Mouse (Mus musculus) lung, postnatal 10 days (tissue): ENCODE measurements around the gene Cfap20.

ENCODE experiments used
- DNase-seq: peaks from one replicate; pipeline ENCODE4 v3.0.0; 2021

Cfap20 gene

DNA sequence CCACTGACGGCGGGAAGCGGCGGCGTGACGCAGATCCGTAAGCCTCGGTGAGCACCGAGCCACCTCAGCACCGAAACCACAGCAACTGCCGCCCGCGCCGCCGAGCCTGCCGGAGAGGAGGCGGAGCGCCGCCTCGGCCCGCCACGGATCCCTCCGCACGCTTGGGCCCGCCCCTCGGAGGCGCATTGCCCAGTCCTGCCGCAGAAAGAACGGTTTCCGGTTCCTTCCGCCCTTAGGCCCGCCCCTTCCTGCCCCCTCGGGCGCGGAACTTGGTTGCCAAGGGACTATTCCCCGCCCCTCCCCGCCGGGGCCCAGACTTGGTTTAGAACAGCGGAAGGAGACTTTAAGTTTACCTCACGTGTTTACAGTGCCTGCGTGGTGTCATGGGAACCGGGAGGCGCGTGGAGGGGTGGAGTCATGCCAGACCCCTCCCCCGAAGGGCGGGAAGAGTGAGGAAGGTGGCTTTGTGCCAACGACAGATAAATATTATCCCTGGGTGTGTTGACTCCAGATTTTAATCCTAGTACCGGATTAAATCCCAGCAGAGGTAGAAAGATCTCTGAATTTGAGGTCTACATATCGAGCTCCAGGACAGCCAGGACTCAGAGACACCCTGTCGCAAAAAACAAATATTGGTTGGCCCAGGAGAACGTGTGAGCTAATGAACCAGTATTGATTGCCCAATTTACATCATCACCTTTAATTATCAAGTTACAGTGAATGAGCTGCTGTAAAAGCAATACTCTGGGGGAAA lies at the start of gene Cfap20:
TSS of gene Cfap20 (minus strand) at position 184 of the 754 bp plus-strand sequence.
- peak; percentile 100 for DNase-seq

DNA sequence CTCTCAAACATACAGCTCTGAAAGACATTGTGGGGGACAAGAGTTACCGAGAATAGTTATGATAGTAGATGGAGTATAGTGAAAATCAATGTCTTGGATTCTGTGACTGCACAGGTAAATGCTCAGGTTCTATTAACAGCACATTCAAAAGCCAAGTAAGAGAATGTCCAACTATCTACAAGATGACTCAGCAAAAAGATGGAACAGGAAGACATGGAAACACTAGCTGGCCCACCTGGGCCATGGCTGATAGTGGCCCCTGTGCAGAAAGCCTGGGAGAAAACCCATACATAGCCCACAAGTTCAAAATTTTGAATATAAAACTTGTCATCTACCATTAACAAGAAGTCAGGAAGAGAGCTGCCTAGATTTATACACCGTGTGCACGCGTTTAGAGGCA lies 35.3 kb upstream of the Cfap20 start:
- DNase-seq: no peak

DNA sequence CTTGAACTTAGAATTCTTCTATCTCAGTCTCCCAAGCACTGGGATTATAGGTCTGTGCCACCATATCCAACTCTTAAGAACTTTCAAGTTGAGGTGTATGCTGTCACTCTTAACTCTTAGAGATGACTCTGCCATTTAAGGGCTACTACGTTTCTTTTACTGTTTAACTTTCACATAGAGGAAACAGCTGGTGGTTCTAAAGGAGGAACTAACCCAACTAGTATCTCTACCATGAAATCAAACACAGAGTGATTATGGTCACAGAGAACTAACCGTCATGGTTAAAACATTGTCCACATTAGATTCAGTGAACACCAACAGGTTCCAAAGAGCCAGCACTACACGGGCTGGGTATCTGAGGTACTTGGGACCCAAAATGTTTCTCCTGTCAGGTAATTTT lies 34.3 kb upstream of the Cfap20 start:
- no peak for DNase-seq

DNA sequence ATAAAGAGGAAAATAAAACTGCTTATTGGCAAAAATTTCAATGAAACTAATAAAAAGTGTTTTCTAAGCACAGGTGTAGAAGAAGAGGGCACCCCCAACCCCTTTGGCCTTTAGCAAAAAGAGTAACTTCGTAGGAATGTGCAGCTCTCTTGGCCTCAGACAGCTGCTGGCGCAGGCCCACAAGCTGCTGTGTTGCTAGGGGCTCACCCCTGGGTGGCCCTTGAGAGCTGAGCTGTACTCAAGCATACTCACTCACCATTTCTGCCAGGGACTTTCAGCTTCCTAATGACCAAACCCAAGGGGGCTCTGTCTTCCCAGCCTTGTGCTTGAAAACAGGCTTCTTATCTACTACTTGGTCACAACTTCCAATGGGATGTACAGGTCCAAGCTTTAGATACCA lies 31.9 kb upstream of the Cfap20 start:
- no peak for DNase-seq

DNA sequence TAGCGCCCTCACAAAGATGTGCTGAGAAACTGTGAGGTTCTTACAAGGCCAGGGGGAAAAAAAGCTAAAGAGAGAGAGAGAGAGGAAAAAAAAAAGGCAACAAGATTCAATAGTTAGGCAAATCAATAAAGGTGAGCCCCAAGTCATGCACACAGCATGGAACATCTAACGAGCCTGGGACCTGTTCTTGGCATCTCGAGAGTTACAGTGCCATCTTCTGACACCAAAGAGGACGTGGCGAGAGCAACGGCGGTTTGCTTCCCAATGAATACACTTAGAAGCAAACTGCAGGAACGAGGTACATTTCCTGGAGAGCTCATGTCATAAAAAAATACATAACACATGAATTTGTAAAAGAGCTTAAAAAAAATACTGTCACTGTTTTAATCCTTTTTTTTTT lies 17.8 kb upstream of the Cfap20 start:
- DNase-seq: no peak

DNA sequence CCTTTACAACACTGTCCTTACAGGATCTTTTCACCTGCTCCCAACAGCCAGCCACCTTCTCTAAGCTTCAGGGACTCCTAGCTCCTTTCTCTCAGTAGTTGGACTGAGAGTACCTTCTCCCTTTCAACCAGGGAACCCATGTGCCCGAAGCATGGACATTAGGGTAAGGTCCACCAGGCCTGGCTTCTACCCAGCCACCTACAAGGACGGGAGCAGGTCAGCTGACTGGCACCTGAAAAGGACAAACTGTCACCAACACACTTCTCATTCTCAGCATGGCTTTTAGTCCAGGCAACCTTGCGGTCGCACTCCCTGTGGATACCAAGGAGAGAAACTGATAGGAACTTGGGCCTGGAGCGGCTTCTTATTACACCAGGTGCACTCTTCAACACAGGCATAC lies 15.6 kb upstream of the Cfap20 start:
- DNase-seq: no peak

DNA sequence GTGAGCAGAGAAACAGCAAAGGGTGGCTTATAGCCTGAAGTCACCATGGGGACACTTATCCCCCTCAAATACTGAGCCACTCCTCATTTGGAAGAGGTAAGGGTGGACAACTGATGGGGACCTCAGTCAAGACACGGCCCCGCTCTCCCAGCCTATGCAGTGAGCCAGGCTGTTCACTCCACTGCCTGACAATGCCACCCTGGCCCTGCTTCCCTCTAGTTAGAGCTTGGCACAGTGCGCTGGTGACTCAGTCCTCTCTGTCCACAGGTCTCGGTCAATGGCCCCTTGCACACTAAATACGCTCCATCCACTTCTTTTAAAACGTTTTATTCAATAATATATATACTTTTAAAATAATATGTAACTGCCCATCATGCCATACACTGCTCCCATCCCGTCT lies 13.0 kb upstream of the Cfap20 start:
- no peak for DNase-seq

DNA sequence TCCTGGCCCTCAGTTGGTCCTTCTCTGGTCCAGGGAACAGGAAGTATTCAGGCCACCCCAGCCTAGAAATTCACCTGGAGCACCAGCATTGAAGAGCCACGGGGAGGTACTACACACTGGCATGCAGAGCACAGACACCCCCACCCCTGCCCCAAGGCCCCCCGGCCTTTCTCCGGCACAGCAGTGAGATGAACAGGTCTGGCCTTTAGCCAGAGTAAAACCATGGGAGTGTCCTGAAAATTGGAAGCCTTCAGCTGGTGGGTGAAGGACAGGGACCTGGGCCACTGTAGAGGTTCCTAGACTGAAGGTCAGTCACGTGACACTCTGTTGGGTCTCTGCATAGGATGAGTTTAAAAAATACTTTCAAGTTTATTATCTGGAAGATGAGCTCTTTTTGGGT lies 10.4 kb upstream of the Cfap20 start:
- DNase-seq: no peak

DNA sequence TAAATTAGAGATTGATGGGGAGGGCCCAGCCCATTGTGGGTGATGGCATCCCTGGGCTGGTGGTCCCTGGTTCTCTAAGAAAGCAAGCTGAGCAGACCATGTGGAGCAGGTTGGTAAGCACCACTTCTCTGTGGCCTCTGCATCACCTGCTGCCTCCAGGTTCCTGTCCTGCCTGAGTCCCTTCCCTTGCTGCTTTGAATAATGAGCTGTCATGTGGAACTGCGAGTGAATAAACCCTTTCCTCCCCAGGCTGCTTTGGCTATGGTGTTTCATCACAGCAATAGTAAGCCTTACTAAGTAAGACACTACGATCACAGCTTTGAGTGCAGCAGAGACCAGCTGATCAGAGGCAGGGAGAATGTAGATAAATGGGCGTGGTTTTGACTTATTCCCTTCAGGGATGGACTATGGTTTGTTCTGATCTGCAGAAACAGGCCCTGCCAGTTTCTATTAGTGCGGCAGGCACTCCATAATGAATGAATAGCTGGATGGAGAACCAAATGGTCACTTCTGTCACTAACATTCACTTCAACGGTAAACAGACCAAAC lies 6.9 kb upstream of the Cfap20 start:
- no peak for DNase-seq

DNA sequence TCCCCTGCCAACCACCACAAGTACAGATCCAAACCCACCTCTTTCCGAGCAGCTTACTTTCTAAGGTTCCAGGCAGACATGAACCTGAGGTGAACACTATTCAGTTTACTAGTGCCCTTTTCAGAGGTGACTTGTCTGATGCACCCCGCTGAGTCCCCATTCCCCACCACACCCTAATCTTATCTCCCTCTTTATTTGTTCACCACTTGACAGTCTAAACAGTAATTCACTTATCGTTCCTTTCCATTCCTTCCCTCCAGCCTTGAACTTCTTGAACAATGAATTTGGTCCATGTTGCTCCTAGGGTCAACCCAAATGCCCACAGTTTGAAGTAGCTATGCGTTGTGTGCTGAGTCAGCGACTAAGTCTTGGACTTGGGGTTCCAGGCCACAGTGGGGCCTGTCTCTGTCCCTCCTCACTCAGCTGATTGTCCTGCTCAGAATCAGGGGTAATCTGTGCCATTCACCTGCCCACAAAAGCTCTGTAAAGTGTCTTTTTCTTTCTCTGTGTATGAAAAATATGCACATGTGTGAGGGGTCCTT lies 5.6 kb upstream of the Cfap20 start:
- DNase-seq: no peak

DNA sequence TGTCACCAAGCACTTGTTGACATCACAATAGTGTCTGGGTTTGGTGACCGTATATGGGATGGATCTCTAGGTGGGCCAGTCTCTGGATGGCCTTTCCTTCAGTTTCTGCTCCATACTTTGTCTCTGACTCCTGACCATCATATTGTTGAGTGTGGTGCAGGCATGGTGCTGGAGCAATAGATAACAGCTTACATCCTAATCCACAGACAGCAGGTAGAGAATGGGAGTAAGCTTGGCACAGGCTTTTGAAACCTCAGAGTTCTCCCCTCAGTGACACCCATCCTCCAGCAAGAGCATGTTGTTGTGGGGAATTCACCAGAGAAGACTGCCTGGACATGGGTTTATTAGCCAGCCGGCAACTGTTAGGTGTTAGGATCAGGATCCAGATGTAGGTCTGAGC lies 4.8 kb upstream of the Cfap20 start:
- DNase-seq: no peak

DNA sequence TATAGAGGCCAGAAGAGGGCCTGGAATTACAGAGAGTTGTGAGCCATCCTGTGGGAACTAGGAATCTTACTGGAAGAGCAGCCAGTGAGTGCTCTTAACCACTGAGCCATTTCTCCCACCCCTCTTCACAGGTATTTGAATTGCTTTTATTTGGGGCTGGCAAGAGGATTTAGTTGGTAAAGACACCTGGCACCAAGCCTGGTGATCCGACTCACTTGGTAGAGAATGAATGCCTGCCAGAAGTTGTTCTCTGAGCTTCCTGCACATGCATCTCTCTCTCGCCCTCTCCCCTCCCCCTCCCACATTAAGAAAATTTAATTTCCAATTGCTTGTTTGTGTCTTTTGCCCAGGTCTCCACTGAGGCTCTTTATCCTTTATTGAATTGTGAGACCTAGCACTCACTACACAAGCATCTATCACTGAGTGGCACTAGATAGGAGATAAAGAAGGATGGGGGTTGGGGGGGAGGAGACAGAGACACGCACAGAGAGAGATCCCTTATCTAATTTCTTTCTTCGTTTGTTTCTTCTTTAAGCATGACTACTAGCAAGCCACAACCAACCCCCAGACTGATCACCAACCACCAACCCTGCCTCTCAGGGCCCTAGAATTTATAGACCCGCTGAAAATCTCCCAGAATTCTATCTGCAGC lies 2.8 kb upstream of the Cfap20 start:
- DNase-seq: no peak

DNA sequence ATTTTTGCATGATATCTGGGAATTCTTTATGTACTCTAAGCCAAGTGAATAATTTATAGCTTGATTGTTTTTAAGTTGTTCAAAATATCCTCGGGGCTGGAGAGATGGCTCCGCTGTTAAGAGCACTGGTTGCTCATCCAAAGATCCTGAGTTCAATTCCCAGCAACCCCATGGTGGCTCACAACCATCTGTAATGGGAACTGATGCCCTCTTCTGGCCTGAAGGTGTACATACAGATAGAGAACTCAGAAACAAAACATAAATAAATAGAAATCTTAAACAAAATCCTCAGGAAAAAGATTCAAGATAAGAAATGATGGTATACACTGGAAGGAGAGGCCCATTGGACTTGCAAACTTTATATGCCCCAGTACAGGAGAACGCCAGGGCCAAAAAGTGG lies 1.3 kb upstream of the Cfap20 start:
- no peak for DNase-seq

DNA sequence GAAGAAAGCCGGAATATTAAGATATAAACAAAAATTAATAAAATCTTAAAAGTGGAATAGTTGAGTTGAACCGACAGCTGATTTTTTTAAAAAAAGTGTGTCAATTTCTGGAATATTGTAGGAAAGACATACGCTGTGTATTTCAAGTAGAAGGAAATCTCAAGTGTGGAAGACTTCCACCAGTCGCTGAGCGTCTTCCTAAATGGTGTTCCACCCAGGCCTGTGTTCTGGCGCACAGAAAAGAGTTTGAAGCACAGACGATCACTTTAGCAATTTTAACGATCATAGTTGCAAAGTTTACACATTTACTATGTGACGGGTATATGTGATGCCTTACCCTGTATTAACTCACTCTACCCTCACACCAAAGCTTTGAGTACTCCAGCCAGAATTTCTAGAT lies 802 bp upstream of the Cfap20 start:
- no peak for DNase-seq

DNA sequence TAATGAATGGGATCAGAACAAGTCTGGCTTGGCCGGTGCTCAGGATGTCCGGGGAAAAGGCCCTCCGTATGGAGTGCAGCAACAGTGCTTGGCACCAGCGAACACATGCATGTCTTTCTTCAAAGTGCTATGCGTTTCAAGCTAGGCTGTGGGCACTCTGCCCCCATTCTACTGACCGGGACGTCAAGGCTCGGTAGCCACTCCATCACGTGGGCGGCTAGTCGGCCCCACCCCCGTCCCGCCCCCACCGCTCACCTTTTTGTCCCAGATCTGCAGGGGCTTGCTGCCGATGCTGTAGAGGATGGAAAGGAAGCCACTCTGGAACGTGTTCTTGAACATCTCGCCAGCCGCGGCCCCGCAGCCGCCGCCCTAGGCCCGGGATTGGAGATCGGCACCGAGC lies 436 bp downstream of the Cfap20 start:
- peak; percentile 34 for DNase-seq

DNA sequence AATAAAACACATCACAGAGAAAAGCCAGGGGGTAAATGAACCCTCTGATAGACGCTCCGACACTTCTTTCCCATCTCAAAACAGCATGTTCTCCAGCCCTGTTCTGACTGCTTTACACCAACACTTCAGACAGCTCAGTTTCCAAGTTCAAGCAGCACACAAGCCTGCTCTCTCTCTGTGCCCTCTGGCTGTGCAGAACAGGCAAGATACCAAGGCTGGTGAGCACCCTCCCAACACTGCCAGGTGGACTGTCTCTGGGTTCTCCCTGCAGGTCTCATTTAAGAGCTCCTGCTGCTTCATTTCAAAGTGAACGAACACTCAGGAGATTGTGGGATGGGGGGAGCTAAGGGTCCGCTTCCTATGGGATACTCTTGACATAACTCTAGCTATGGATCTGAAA lies 1.5 kb downstream of the Cfap20 start:
- no peak for DNase-seq

DNA sequence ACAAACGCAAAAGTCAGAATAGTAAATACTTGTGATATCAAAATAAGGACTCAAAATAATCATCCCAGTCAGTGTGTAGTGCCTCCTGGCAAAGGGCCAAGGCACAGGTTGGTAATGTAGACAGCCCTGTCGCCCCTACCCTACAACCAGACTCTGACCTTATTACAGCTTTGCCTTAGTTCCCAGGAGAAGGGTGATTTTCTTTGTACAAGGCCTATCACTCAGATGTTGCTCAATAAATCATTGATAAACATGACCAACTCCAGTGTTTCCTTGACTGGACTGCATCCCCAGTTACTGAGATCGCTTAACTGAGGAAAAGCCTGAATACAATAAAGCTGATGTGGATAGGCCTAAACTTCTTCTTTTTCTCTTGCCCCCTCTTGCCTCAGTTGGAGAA lies 2.2 kb downstream of the Cfap20 start:
- DNase-seq: no peak

DNA sequence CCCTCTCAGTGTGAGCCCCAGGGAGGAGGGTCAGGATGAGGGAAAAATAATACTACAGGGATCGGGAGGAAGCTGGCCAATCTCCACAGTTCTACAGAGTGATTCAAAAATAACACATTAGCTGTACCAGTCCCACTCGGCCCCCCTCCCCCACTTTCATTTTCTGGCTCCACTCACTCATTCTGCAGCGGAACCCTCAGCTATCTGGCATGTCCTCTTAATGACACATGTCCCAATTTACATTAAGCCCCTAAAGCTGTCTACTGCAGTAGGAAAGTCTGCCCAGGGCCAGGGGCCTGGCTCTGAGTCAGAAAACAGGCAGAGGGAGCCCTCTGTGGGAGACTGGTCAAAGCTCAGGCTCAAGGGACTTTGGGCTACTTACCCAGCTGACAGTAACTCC lies 4.7 kb downstream of the Cfap20 start:
- peak; percentile 83 for DNase-seq

DNA sequence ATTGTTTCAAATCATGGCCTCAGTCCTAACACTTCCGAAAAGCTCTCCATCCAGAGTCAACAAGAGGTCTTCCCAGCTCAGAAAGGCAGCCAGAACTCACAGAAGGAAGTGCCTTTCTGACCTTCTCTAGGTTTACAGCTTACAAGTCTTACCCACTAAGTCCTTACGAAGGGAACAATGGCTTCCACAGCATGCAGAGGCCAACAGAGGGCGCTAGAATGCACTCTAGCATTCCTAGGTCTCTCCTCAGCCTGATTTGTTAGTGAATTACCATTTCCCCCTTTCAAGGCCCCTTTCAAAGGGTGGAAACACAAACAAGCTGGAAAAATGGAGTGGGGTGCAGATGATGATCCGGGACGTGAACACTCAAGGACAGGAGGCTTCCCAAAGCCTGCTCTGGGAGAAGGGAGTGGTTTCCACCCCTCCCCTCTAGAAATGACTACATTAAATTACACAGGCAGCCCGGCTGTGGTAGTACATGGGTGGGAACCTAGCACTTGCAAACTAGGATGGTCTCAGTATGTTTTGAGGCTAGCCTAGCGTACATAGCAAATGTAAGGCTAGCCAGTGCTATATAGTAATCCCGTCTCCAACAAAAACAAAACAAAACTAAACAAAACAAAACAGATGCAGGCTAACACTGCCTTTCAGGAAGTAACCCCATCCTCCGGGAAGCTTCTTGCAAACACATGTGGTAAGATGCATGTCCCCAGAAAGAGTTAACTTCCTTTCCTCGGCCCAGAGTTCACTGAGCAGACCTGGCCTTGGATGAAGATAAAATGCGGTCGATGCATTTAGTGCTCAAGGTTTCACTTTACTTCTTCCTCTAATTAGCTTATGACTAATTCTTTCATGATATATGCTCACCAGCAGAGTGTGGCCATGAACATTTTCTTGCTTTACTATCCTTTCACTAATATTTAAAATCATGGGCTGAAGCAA lies 6.8 kb downstream of the Cfap20 start:
- DNase-seq: peak; percentile 90

DNA sequence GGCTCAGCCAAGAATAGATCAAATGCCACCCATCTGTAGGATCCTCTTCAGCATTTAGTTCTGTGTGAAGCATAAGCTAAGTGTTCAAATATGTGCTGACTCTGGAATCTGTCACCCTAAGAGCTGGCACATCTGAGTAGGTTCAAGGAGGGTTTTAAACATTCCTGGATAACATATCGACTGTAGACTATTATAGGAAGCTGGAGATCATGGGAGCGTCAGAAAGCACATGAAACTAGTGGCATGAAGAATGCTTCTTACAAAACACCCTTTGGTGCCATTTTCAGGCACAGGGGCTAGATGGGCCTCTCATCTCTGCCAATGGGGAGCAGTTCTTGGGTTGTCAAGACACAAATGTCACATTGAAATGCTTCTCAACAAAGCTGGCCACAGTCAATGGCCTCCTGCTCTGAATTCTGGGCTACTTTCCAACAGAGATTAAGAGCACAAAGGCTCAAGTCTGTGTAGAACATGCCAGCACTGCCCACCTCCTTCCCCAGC lies 7.8 kb downstream of the Cfap20 start:
- DNase-seq: peak; percentile 57

DNA sequence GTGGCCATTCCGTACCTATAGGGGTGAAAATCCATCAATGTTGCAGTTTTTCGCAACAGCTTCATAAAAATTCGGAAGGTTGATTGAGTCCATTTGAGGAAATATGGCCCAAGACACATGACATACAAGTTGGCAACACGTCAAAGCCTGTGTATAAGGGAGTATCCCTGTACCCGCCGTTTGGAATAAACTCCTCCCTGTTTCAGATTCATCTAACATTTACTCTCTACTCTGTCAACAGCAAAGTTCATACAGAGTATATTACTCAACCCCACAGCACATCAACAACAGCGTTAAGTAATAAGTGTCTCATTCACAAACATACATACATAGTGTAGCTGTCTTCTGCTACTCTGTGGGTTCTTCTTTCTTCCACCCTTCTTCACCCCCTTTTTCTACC lies 10.0 kb downstream of the Cfap20 start:
- DNase-seq: peak; percentile 29

DNA sequence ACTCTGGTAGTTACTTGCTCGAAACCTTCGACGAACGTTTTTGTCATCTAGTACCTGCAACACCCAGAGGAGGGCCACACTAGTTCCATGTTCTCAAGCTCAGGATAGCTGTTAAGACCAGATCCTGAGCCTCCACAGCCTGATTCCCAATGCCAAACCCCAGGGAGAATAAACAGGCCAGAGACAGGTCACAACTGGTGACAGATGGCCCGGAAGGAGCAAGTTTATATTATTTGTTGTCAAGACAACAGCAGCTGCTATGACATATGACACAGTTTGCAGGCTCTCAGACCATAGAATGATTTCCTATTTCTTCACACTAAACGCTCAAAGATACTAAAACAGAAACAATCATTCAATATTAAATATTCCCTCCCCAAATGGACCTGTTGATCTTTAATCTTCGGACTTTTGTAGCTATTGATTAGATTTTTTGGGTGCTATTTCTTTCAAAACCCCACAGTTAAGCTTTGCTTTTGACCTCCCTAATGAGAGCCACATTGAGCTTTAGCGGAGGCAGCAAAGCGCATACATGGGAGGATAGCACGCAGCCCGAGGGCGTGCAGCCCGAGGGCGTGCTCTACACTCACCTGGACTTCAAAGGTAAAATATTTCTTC lies 12.4 kb downstream of the Cfap20 start:
- DNase-seq: peak; percentile 46
